Mouse (Mus musculus): ENCODE measurements around the gene Phyhd1.

DNA sequence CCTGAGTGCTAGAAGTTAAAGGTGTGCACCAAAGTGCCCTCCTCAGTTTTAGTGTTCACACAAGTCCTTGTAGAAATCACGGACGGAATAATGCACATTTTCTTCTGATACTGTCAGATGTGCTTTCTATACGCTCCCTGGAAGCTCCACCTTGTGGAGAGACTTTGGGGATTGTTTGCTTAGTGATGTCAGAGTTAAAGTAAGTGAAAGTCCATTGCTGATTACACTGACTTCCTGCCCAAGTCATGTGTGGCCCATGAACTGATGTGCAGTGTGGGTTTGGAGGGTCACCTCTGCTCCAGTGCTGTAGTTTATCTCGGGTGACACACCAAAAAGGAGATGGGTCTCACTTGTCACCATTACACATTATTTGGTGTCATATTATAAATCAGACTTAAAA lies 53.3 kb downstream of the Phyhd1 start:
- TF ChIP-seq CTCF (IDR thresholded peaks at IDR 0.05; ENCODE audit: borderline replicate concordance, insufficient read depth, low read length) (no peak), POLR2A (IDR thresholded peaks at IDR 0.05; ENCODE audit: low read depth, low read length) (no peak)

Measured in embryonic fibroblast, embryonic 13.5 days (primary cell).